Mouse (Mus musculus): ENCODE results near the gene Jun.

- TF ChIP-seq CTCF (IDR thresholded peaks at IDR 0.05; ENCODE audit: low read depth) (no peak), EP300 (IDR thresholded peaks at IDR 0.05; ENCODE audit: low read depth) (no peak)
Measured at GRCm38 (mm10) chr4:95094700-95095113, 42.7 kb upstream of the Jun start.
